Mouse (Mus musculus) yolk sac, embryonic 10.5 days (tissue): ENCODE results near the gene F2rl1.

Experiments used
- DNase-seq: peaks from one replicate; pipeline ENCODE4 v3.0.0-alpha.2; 2017; ENCODE audit warnings: low spot score

The F2rl1 gene

GRCm38 (mm10) chr13:95524674-95525491, at the start of gene F2rl1:
TSS of gene F2rl1 (minus strand) at chr13:95525227.
- DNase-seq = peak; percentile 88

GRCm38 (mm10) chr13:95570877-95571276, 45.9 kb upstream of the F2rl1 start:
- no peak for DNase-seq

GRCm38 (mm10) chr13:95569326-95569725, 44.3 kb upstream of the F2rl1 start:
- DNase-seq = no peak

- no peak for DNase-seq
Measured at GRCm38 (mm10) chr13:95568336-95568735, 43.3 kb upstream of the F2rl1 start.

GRCm38 (mm10) chr13:95566841-95567551, 42.0 kb upstream of the F2rl1 start:
- no peak for DNase-seq

GRCm38 (mm10) chr13:95563693-95564092, 38.7 kb upstream of the F2rl1 start:
- DNase-seq = peak; percentile 67

GRCm38 (mm10) chr13:95563066-95563610, 38.1 kb upstream of the F2rl1 start:
- no peak for DNase-seq

GRCm38 (mm10) chr13:95557326-95557725, 32.3 kb upstream of the F2rl1 start:
- DNase-seq = no peak

GRCm38 (mm10) chr13:95553885-95554492, 29.0 kb upstream of the F2rl1 start:
- DNase-seq = no peak

- DNase-seq = no peak
Measured at GRCm38 (mm10) chr13:95550636-95551370, 25.8 kb upstream of the F2rl1 start.

- DNase-seq = no peak
Measured at GRCm38 (mm10) chr13:95549421-95549820, 24.4 kb upstream of the F2rl1 start.

GRCm38 (mm10) chr13:95548856-95549255, 23.8 kb upstream of the F2rl1 start:
- DNase-seq = no peak

GRCm38 (mm10) chr13:95548291-95548789, 23.3 kb upstream of the F2rl1 start:
- DNase-seq = peak; percentile 28

GRCm38 (mm10) chr13:95547090-95547611, 22.1 kb upstream of the F2rl1 start:
- DNase-seq = no peak

- DNase-seq = no peak
Measured at GRCm38 (mm10) chr13:95546251-95546650, 21.2 kb upstream of the F2rl1 start.

GRCm38 (mm10) chr13:95545729-95546186, 20.7 kb upstream of the F2rl1 start:
- DNase-seq = no peak

GRCm38 (mm10) chr13:95538021-95538420, 13.0 kb upstream of the F2rl1 start:
- DNase-seq = no peak

- DNase-seq = no peak
Measured at GRCm38 (mm10) chr13:95536117-95536493, 11.1 kb upstream of the F2rl1 start.

GRCm38 (mm10) chr13:95535461-95536116, 10.6 kb upstream of the F2rl1 start:
- peak; percentile 29 for DNase-seq

- DNase-seq = no peak
Measured at GRCm38 (mm10) chr13:95535026-95535425, 10.0 kb upstream of the F2rl1 start.

- peak; percentile 57 for DNase-seq
Measured at GRCm38 (mm10) chr13:95534131-95534561, 9.1 kb upstream of the F2rl1 start.
